Mouse (Mus musculus): ENCODE results near the gene Fgd6.

DNA sequence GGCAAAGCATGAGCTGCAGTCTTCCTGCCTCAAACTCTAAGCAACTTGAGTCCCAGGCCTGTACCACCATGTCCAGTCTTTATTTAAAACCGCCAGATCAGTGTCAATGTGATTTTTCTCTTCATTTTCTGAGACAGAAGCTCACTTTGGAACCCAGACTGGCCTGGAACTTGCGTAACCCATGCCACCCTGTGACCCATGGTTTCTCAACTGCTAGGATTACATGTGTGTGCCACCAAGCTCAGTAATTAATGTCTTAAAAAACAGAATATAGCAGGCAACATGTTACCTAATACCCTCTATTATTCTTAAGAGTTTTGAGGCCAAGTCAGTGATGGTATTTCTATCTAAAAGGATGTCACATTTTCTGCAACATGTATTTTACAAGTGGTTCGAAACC, 106.6 kb downstream of the Fgd6 start:
- TF ChIP-seq POLR2A (IDR thresholded peaks at IDR 0.05; ENCODE audit: low read depth, low read length) (no peak), CTCF (IDR thresholded peaks at IDR 0.05; ENCODE audit: extremely low read depth, insufficient read depth, insufficient read length, insufficient replicate concordance) (no peak)

Measured in spleen, adult 2 months (tissue).